Mouse (Mus musculus) embryonic fibroblast, embryonic 13.5 days (primary cell): ENCODE results near the gene Cd72.

Experiments used
- CTCF ChIP-seq: IDR thresholded peaks from 2 replicates; pipeline ENCODE4 v1.5.1; 2011; ENCODE audit warnings: mild to moderate bottlenecking, control low read depth, low read length, moderate library complexity, borderline replicate concordance; ENCODE audit not compliant: insufficient read depth
- POLR2A ChIP-seq: IDR thresholded peaks from 2 replicates; pipeline ENCODE4 v1.6.1; 2011; ENCODE audit warnings: low read depth, mild to moderate bottlenecking, control low read depth, low read length, moderate library complexity

GRCm38 (mm10) chr4:43483535-43484091 lies 29.2 kb upstream of the Cd72 start, which contains the start of gene Sit1:
- TF ChIP-seq CTCF: no peak
- no peak for TF ChIP-seq POLR2A
